Mouse (Mus musculus) MEL (cell line): ENCODE measurements around the gene Osbpl10. TPM values are rescaled to one million over a fixed set of nuclear protein-coding genes. Genes with fewer than 3 reads are reported as not detected.

Source experiments
- DNase-seq: peaks from one replicate; pipeline ENCODE4 v3.0.0; 2011; ENCODE audit warnings: low read depth, low spot score
- H3K27ac ChIP-seq: 2 replicates; pipeline ENCODE4 v1.5.1; 2012; ENCODE audit warnings: low read depth, mild to moderate bottlenecking, control low read depth, low read length, moderate library complexity; ENCODE audit not compliant: control insufficient read depth
- H3K27me3 ChIP-seq, 2 experiments: fragments of 150-350 bp in 1 of 2; sonication (generic) in 1 of 2; 2 replicates each; pipeline ENCODE4 v1.6.1; 2012; ENCODE audit warnings: low read length in 2 of 2, mild to moderate bottlenecking in 2 of 2, improper control_type of control experiment in 1 of 2, moderate library complexity in 1 of 2; ENCODE audit not compliant: insufficient read depth in 2 of 2, control insufficient read depth in 1 of 2
- H3K36me3 ChIP-seq, 2 experiments: 2 replicates each; pipeline ENCODE4 v1.6.1; 2012 to 2014; ENCODE audit warnings: low read length in 2 of 2, improper control_type of control experiment in 1 of 2, inconsistent platforms in 1 of 2, mild to moderate bottlenecking in 1 of 2; ENCODE audit not compliant: insufficient read depth in 2 of 2, control insufficient read depth in 1 of 2
- H3K4me1 ChIP-seq, 2 experiments: fragments of 150-350 bp in 1 of 2; sonication (generic) in 1 of 2; 2 replicates each; pipeline ENCODE4 v1.6.1; 2012; ENCODE audit warnings: low read length in 2 of 2, improper control_type of control experiment in 1 of 2, mild to moderate bottlenecking in 1 of 2; ENCODE audit not compliant: insufficient read depth in 2 of 2, control insufficient read depth in 1 of 2
- H3K4me3 ChIP-seq, 2 experiments: fragments of 150-350 bp in 1 of 2; sonication (generic) in 1 of 2; 2 replicates each; pipeline ENCODE4 v1.5.1; 2012; ENCODE audit warnings: low read depth in 2 of 2, low read length in 2 of 2, mild to moderate bottlenecking in 2 of 2, moderate library complexity in 2 of 2, control low read depth in 1 of 2, improper control_type of control experiment in 1 of 2; ENCODE audit not compliant: control insufficient read depth in 1 of 2, insufficient read depth in 1 of 2
- H3K79me2 ChIP-seq: 2 replicates; pipeline ENCODE4 v1.6.1; 2012; ENCODE audit warnings: mild to moderate bottlenecking, low read length, moderate library complexity; ENCODE audit not compliant: control insufficient read depth, poor library complexity, insufficient read depth
- H3K9ac ChIP-seq: 2 replicates; pipeline ENCODE4 v1.6.1; 2012; ENCODE audit warnings: low read depth, mild to moderate bottlenecking, control low read depth, low read length, moderate library complexity; ENCODE audit not compliant: control insufficient read depth, poor library complexity, severe bottlenecking
- H3K9me3 ChIP-seq: fragments of 150-350 bp; sonication (generic); replicated peaks from 2 replicates; pipeline ENCODE4 v1.6.1; 2012; ENCODE audit warnings: mild to moderate bottlenecking, low read length, improper control_type of control experiment, moderate library complexity; ENCODE audit not compliant: insufficient read depth
- BHLHE40 ChIP-seq: IDR thresholded peaks from 2 replicates; pipeline ENCODE4 v1.6.1; 2012; ENCODE audit warnings: low read depth, mild to moderate bottlenecking, inconsistent platforms, low read length, improper control_type of control experiment, borderline replicate concordance
- CHD1 ChIP-seq: IDR thresholded peaks from 2 replicates; pipeline ENCODE4 v1.6.1; 2012; ENCODE audit warnings: low read depth, mild to moderate bottlenecking, inconsistent platforms, low read length, improper control_type of control experiment
- CHD2 ChIP-seq: IDR thresholded peaks from 2 replicates; pipeline ENCODE4 v1.6.1; 2011; ENCODE audit warnings: low read length, improper control_type of control experiment
- CTCF ChIP-seq, 3 experiments: IDR thresholded peaks in 2 of 3; conservative IDR thresholded peaks in 1 of 3; 2 replicates each; pipeline ENCODE4 v1.5.1; 2011 to 2012; ENCODE audit warnings: low read length in 3 of 3, low read depth in 2 of 3, mild to moderate bottlenecking in 2 of 3, improper control_type of control experiment in 1 of 3, inconsistent platforms in 1 of 3, mixed read lengths in 1 of 3, moderate library complexity in 1 of 3; ENCODE audit not compliant: control insufficient read depth in 1 of 3, insufficient read depth in 1 of 3, poor library complexity in 1 of 3, severe bottlenecking in 1 of 3
- E2F4 ChIP-seq: IDR thresholded peaks from 2 replicates; pipeline ENCODE4 v1.6.1; 2011; ENCODE audit warnings: low read depth, low read length, improper control_type of control experiment, borderline replicate concordance
- ETS1 ChIP-seq: IDR thresholded peaks from 2 replicates; pipeline ENCODE4 v1.6.1; 2012; ENCODE audit warnings: low read depth, mild to moderate bottlenecking, inconsistent platforms, low read length, improper control_type of control experiment, moderate library complexity
- HCFC1 ChIP-seq: IDR thresholded peaks from 2 replicates; pipeline ENCODE4 v1.6.1; 2012; ENCODE audit warnings: low read depth, mild to moderate bottlenecking, inconsistent platforms, low read length, improper control_type of control experiment, moderate library complexity
- KAT2A ChIP-seq: conservative IDR thresholded peaks from 2 replicates; pipeline ENCODE4 v1.6.1; 2012; ENCODE audit warnings: low read depth, low read length, improper control_type of control experiment, inconsistent platforms
- MAX ChIP-seq: IDR thresholded peaks from 2 replicates; pipeline ENCODE4 v1.6.1; 2011; ENCODE audit warnings: low read length, improper control_type of control experiment
- MAZ ChIP-seq: IDR thresholded peaks from 2 replicates; pipeline ENCODE4 v1.6.1; 2012; ENCODE audit warnings: low read depth, mild to moderate bottlenecking, inconsistent platforms, low read length, improper control_type of control experiment
- MXI1 ChIP-seq: IDR thresholded peaks from 2 replicates; pipeline ENCODE4 v1.6.1; 2011; ENCODE audit warnings: mild to moderate bottlenecking, low read depth, low read length, improper control_type of control experiment
- NELFE ChIP-seq: IDR thresholded peaks from 2 replicates; pipeline ENCODE4 v1.6.1; 2011; ENCODE audit warnings: low read depth, low read length, improper control_type of control experiment
- POLR2A ChIP-seq, 2 experiments: IDR thresholded peaks; 2 replicates each; pipeline ENCODE4 v1.6.1; 2011 to 2012; ENCODE audit warnings: low read length in 2 of 2, mild to moderate bottlenecking in 2 of 2, control low read depth in 1 of 2, improper control_type of control experiment in 1 of 2, low read depth in 1 of 2, moderate library complexity in 1 of 2; ENCODE audit not compliant: control insufficient read depth in 1 of 2, insufficient read depth in 1 of 2, poor library complexity in 1 of 2
- POLR2AphosphoS2 ChIP-seq: IDR thresholded peaks from 2 replicates; pipeline ENCODE4 v1.6.1; 2011; ENCODE audit warnings: low read length, improper control_type of control experiment
- POLR2AphosphoS5 ChIP-seq: IDR thresholded peaks from 2 replicates; pipeline ENCODE4 v1.6.1; 2012; ENCODE audit warnings: low read depth, borderline replicate concordance, mild to moderate bottlenecking, inconsistent platforms, low read length, moderate library complexity, mixed read lengths
- RCOR1 ChIP-seq: IDR thresholded peaks from 2 replicates; pipeline ENCODE4 v1.6.1; 2012; ENCODE audit warnings: low read depth, mild to moderate bottlenecking, inconsistent platforms, low read length, improper control_type of control experiment
- TAL1 ChIP-seq: IDR thresholded peaks from 2 replicates; pipeline ENCODE4 v1.6.1; 2012; ENCODE audit warnings: mild to moderate bottlenecking, inconsistent platforms, low read length, moderate library complexity, mixed read lengths
- TBP ChIP-seq: IDR thresholded peaks from 2 replicates; pipeline ENCODE4 v1.8.0; 2011; ENCODE audit warnings: low read depth, low read length, improper control_type of control experiment
- TCF12 ChIP-seq: IDR thresholded peaks from 2 replicates; pipeline ENCODE4 v1.6.1; 2014; ENCODE audit warnings: low read depth, mild to moderate bottlenecking, inconsistent platforms, low read length, improper control_type of control experiment, moderate library complexity
- UBTF ChIP-seq: IDR thresholded peaks from 2 replicates; pipeline ENCODE4 v1.6.1; 2012; ENCODE audit warnings: low read depth, mild to moderate bottlenecking, inconsistent platforms, low read length, improper control_type of control experiment, moderate library complexity, borderline replicate concordance; ENCODE audit not compliant: insufficient read depth
- USF2 ChIP-seq, 2 experiments: IDR thresholded peaks; 2 replicates each; pipeline ENCODE4 v1.6.1; 2011 to 2012; ENCODE audit warnings: improper control_type of control experiment in 2 of 2, low read length in 2 of 2, borderline replicate concordance in 1 of 2, inconsistent platforms in 1 of 2, low read depth in 1 of 2, mild to moderate bottlenecking in 1 of 2; ENCODE audit not compliant: insufficient read depth in 1 of 2
- ZC3H11A ChIP-seq: IDR thresholded peaks from 2 replicates; pipeline ENCODE4 v1.6.1; 2012; ENCODE audit warnings: low read depth, mild to moderate bottlenecking, inconsistent platforms, low read length, improper control_type of control experiment
- ZKSCAN1 ChIP-seq: IDR thresholded peaks from 2 replicates; pipeline ENCODE4 v1.6.1; 2012; ENCODE audit warnings: low read depth, mild to moderate bottlenecking, inconsistent platforms, low read length, improper control_type of control experiment, moderate library complexity
- polyA plus RNA-seq, 2 experiments: library from polyadenylated mRNA; stranded (reverse) in 1 of 2; unstranded in 1 of 2; fragments of >175 nt in 1 of 2; fragments of >200 nt in 1 of 2; gene quantifications; 2 replicates each; pipeline versions ENCODE4 v1.2.1 to v1.2.4; 2012; ENCODE audit warnings: low replicate concordance in 2 of 2, low read depth in 1 of 2; ENCODE audit not compliant: insufficient read length in 2 of 2, insufficient read depth in 1 of 2, missing spikeins in 1 of 2
- total RNA-seq: library from RNA; depleted of rRNA; stranded (reverse); fragments of 300-350 nt; gene quantifications from 2 replicates; pipeline ENCODE4 v1.2.3, GENCODE M21; 2012

Gene Osbpl10
- total and polyA plus RNA-seq, 3 experiments = not detected

- H3K9me3 ChIP-seq = no peaks in the 10 kb centered on the region
- H3K27me3 ChIP-seq = no peaks in the 10 kb centered on the region
- no peak overlapping the region for H3K9ac ChIP-seq
- H3K4me1 ChIP-seq = no peaks in the 10 kb centered on the region
- DNase-seq = no peak
- TF ChIP-seq POLR2AphosphoS2 = no peak
- no peak for TF ChIP-seq MAZ
- no peak for TF ChIP-seq CHD1
- TF ChIP-seq TAL1 = no peak
- no peak for TF ChIP-seq TCF12
- TF ChIP-seq MAX = no peak
- no peak for TF ChIP-seq ZC3H11A
- TF ChIP-seq RCOR1 = no peak
- no peaks in the 10 kb centered on the region for H3K79me2 ChIP-seq
- no peak overlapping the region for H3K4me3 ChIP-seq
- H3K36me3 ChIP-seq = no peaks in the 10 kb centered on the region
- no peak overlapping the region for H3K27ac ChIP-seq
Measured at GRCm38 (mm10) chr9:114934231-114934630, 44.1 kb upstream of the Osbpl10 start.

- no peak for DNase-seq
- H3K4me1 ChIP-seq = no peaks in the 10 kb centered on the region
Measured at GRCm38 (mm10) chr9:114935321-114935720, 43.0 kb upstream of the Osbpl10 start.

GRCm38 (mm10) chr9:114936687-114937086 is 41.7 kb upstream of the Osbpl10 start:
- no peak overlapping the region for H3K9ac ChIP-seq
- no peak for DNase-seq
- H3K9me3 ChIP-seq = no peaks in the 10 kb centered on the region
- H3K36me3 ChIP-seq = no peaks in the 10 kb centered on the region
- no peaks in the 10 kb centered on the region for H3K79me2 ChIP-seq
- TF ChIP-seq ZC3H11A = no peak
- TF ChIP-seq MXI1 = no peak
- no peak for TF ChIP-seq HCFC1
- TF ChIP-seq KAT2A = no peak
- no peak for TF ChIP-seq USF2 (IDR thresholded peaks at IDR 0.05; ENCODE audit: borderline replicate concordance in 1 of 2, insufficient read depth in 1 of 2, low read depth in 1 of 2, low read length in 2 of 2)
- TF ChIP-seq, all 39 proteins: peak for 0
- Histone ChIP-seq H3K27ac (no peak overlapping the region), H3K4me3 (no peak overlapping the region), H3K27me3 (no peaks in the 10 kb centered on the region), H3K4me1 (no peaks in the 10 kb centered on the region)

More at GRCm38 (mm10) chr9:114935321-114935720, 43.0 kb upstream of the Osbpl10 start:
- H3K36me3 ChIP-seq = no peaks in the 10 kb centered on the region
- TF ChIP-seq ETS1 (no peak), HCFC1 (no peak), UBTF (no peak), POLR2AphosphoS2 (no peak), BHLHE40 (no peak), CTCF (IDR thresholded peaks at IDR 0.05 in 2 of 3, conservative IDR thresholded peaks at IDR 0.05 in 1 of 3; ENCODE audit: control insufficient read depth in 1 of 3, insufficient read depth in 1 of 3, low read depth in 2 of 3, low read length in 3 of 3, poor library complexity in 1 of 3, severe bottlenecking in 1 of 3) (no peak), POLR2A (IDR thresholded peaks at IDR 0.05; ENCODE audit: control insufficient read depth in 1 of 2, insufficient read depth in 1 of 2, low read depth in 1 of 2, low read length in 2 of 2, poor library complexity in 1 of 2) (no peak), MAZ (no peak), ZKSCAN1 (no peak), MAX (no peak), TBP (no peak), E2F4 (no peak), KAT2A (no peak), RCOR1 (no peak), NELFE (no peak), CHD2 (no peak), POLR2AphosphoS5 (no peak)
- H3K27ac ChIP-seq = no peak overlapping the region
- H3K27me3 ChIP-seq = no peaks in the 10 kb centered on the region
- no peaks in the 10 kb centered on the region for H3K9me3 ChIP-seq
- no peak overlapping the region for H3K9ac ChIP-seq
- no peak overlapping the region for H3K4me3 ChIP-seq
- H3K79me2 ChIP-seq = no peaks in the 10 kb centered on the region
